ENCODE assay signal across 9 mouse cellular contexts in genomic region chr11:62495276-62495801, GRCm38 (mm10). TPM values are rescaled to one million over a fixed set of nuclear protein-coding genes. Genes with fewer than 3 reads are reported as not detected.
A peak's percentile ranks its signal among the peaks of the same experiment; 100 is the strongest.
DNase-seq lines count a peak whose midpoint lies in the region; ATAC-seq and TF ChIP-seq lines count a peak whose summit lies in the region.
"Had no signal": no experiment of that assay in that cellular context is flagged by ENCODE, and none has a peak within 500 bp of the region (broad histone marks: within the 10 kb centered on the region; RNA-seq: fewer than 3 reads in every experiment).

No protein-coding gene starts in this region.

- no peaks in the 10 kb centered on the region for H3K27me3 ChIP-seq in embryonic facial prominence, embryonic 13.5 days
- H3K27me3 ChIP-seq in limb, embryonic 13.5 days: no peaks in the 10 kb centered on the region
- no peaks in the 10 kb centered on the region for H3K27me3 ChIP-seq in small intestine, adult 2 months (ENCODE audit: control insufficient read depth, insufficient read depth, low read length)
- H3K27me3 ChIP-seq: limb, embryonic 15.5 days had no signal

- H3K4me3 ChIP-seq in embryonic facial prominence, embryonic 13.5 days: no peak overlapping the region
- no peak overlapping the region for H3K4me3 ChIP-seq in limb, embryonic 13.5 days
- H3K4me3 ChIP-seq in small intestine, adult 2 months (ENCODE audit: low read depth, low read length): peak overlapping the region; percentile 13; the same call in 1 of the 2 replicates
- H3K4me3 ChIP-seq: limb, embryonic 15.5 days had no signal

- H3K4me1 ChIP-seq in embryonic facial prominence, embryonic 13.5 days: peaks cover 8% of the 10 kb centered on the region
- peaks cover 9% of the 10 kb centered on the region for H3K4me1 ChIP-seq in limb, embryonic 13.5 days
- H3K4me1 ChIP-seq in small intestine, adult 2 months (ENCODE audit: control insufficient read depth, insufficient read depth, insufficient read length, low read length): peaks cover 33% of the 10 kb centered on the region

- H3K36me3 ChIP-seq in embryonic facial prominence, embryonic 13.5 days: no peaks in the 10 kb centered on the region
- no peaks in the 10 kb centered on the region for H3K36me3 ChIP-seq in limb, embryonic 13.5 days
- H3K36me3 ChIP-seq in small intestine, adult 2 months (ENCODE audit: control insufficient read depth, insufficient read depth, low read length): no peaks in the 10 kb centered on the region
- H3K36me3 ChIP-seq: limb, embryonic 15.5 days had no signal

- H3K4me2 ChIP-seq in embryonic facial prominence, embryonic 13.5 days: no peak overlapping the region
- H3K4me2 ChIP-seq in limb, embryonic 13.5 days (replicated peaks): no peak overlapping the region
- H3K4me2 ChIP-seq: limb, embryonic 15.5 days had no signal

- H3K9me3 ChIP-seq in embryonic facial prominence, embryonic 13.5 days: no peaks in the 10 kb centered on the region
- no peaks in the 10 kb centered on the region for H3K9me3 ChIP-seq in limb, embryonic 13.5 days
- H3K9me3 ChIP-seq: limb, embryonic 15.5 days had no signal

- H3K9ac ChIP-seq in embryonic facial prominence, embryonic 13.5 days: peak overlapping the region; percentile 54
- H3K9ac ChIP-seq in limb, embryonic 13.5 days: no peak overlapping the region
- H3K9ac ChIP-seq: limb, embryonic 15.5 days had no signal

- intact Hi-C loops in heart, postnatal 25 days (cut with DNase I): loop anchor here (2.0 to 5.0 kb wide), 3 partner anchors 39 to 98 kb away; no protein-coding TSS in a partner anchor
- intact Hi-C loops in left cerebral cortex, postnatal 4 days (cut with DNase I): no loop called here

- no peak for ATAC-seq in embryonic facial prominence, embryonic 13.5 days (ENCODE audit: insufficient number of reproducible peaks, insufficient read depth, low FRiP score, low TSS enrichment, low read depth)
- no peak for ATAC-seq in limb, embryonic 13.5 days (ENCODE audit: low FRiP score, low read depth)

- TF ChIP-seq POLR2A in small intestine, adult 2 months (IDR thresholded peaks at IDR 0.05; ENCODE audit: low read depth, low read length): no peak

- TF ChIP-seq CTCF in small intestine, adult 2 months (IDR thresholded peaks at IDR 0.05; ENCODE audit: extremely low read depth, insufficient read length, insufficient replicate concordance, low read depth, low read length): no peak

- 38% methylated on average over 9 of the region's 10 CpGs for WGBS in embryonic facial prominence, embryonic 13.5 days
- WGBS in limb, embryonic 13.5 days: 30% methylated on average over 7 of the region's 10 CpGs
- 6% methylated on average over 10 of the region's 10 CpGs for WGBS in small intestine, adult 2 months

- peak; percentile 13 for DNase-seq in right cerebral cortex, adult 18-20 months
- DNase-seq in right cerebral cortex, postnatal 4 days: no peak
- DNase-seq in heart, postnatal 25 days (ENCODE audit: low spot score): peak; percentile 12
- no peak for DNase-seq in left cerebral cortex, postnatal 4 days
- DNase-seq in cerebellum, postnatal 25 days: no peak

- 0 out of 2 replicates have a peak overlapping the region, but pooled peaks have one; percentile 60 for H3K27ac ChIP-seq in embryonic facial prominence, embryonic 13.5 days
- H3K27ac ChIP-seq in limb, embryonic 13.5 days: peak overlapping the region; percentile 34
- H3K27ac ChIP-seq in small intestine, adult 2 months (ENCODE audit: insufficient read depth, low read depth, low read length): peak overlapping the region; percentile 98
- H3K27ac ChIP-seq: limb, embryonic 15.5 days had no signal

RNA-seq across cellular contexts. Expression of gene Ncor1, which starts 37.0 kb away (rescaled TPM):
- 161 and 181 TPM in 2 replicates for polyA plus RNA-seq in embryonic facial prominence, embryonic 13.5 days (2015; fragmentation: Nextera tagmentation; extraction: Ambion mirVana)
- 100 to 1,000 TPM; 126 TPM for total RNA-seq in heart, postnatal 25 days (2021)
- polyA plus RNA-seq in limb, embryonic 13.5 days (2015; fragmentation: Nextera tagmentation; extraction: Ambion mirVana): 170 and 173 TPM in 2 replicates
- polyA plus RNA-seq in small intestine, adult 2 months (2012; rRNA removed): 49.1 and 130 TPM in 2 replicates
- 100 to 1,000 TPM; 287 to 297 TPM for total RNA-seq in left cerebral cortex, postnatal 4 days (2021)

RNA-seq across cellular contexts. Expression of gene Pigl, which starts 37.1 kb away (rescaled TPM):
- 8.4 and 9.6 TPM in 2 replicates for polyA plus RNA-seq in embryonic facial prominence, embryonic 13.5 days (2015; fragmentation: Nextera tagmentation; extraction: Ambion mirVana)
- total RNA-seq in heart, postnatal 25 days (2021): 1 to 10 TPM; 2.8 to 3.3 TPM
- polyA plus RNA-seq in limb, embryonic 13.5 days (2015; fragmentation: Nextera tagmentation; extraction: Ambion mirVana): 8.9 and 9.6 TPM in 2 replicates
- polyA plus RNA-seq in small intestine, adult 2 months (2012; rRNA removed): 2.4 and 5.8 TPM in 2 replicates
- 1 to 10 TPM; 5.4 to 6.8 TPM for total RNA-seq in left cerebral cortex, postnatal 4 days (2021)

RNA-seq across cellular contexts. Expression of gene Cenpv, which starts 43.7 kb away (rescaled TPM):
- 35.9 and 41.1 TPM in 2 replicates for polyA plus RNA-seq in embryonic facial prominence, embryonic 13.5 days (2015; fragmentation: Nextera tagmentation; extraction: Ambion mirVana)
- 10 to 100 TPM; 22.5 to 26.4 TPM for total RNA-seq in heart, postnatal 25 days (2021)
- polyA plus RNA-seq in limb, embryonic 13.5 days (2015; fragmentation: Nextera tagmentation; extraction: Ambion mirVana): 23.6 and 26.8 TPM in 2 replicates
- 77.4 and 175 TPM in 2 replicates for polyA plus RNA-seq in small intestine, adult 2 months (2012; rRNA removed)
- 10 to 100 TPM; 64.5 to 76.9 TPM for total RNA-seq in left cerebral cortex, postnatal 4 days (2021)

RNA-seq across cellular contexts. Expression of gene Ubb, which starts 55.6 kb away (rescaled TPM):
- 3,261 and 3,547 TPM in 2 replicates for polyA plus RNA-seq in embryonic facial prominence, embryonic 13.5 days (2015; fragmentation: Nextera tagmentation; extraction: Ambion mirVana)
- 100 to 1,000 TPM; 561 to 624 TPM for total RNA-seq in heart, postnatal 25 days (2021)
- 3,843 and 3,876 TPM in 2 replicates for polyA plus RNA-seq in limb, embryonic 13.5 days (2015; fragmentation: Nextera tagmentation; extraction: Ambion mirVana)
- 827 and 2,308 TPM in 2 replicates for polyA plus RNA-seq in small intestine, adult 2 months (2012; rRNA removed)
- 1,000 to 10,000 TPM; 1,560 to 1,622 TPM for total RNA-seq in left cerebral cortex, postnatal 4 days (2021)

Comparison
In these comparisons a context has a peak if more than half of its experiments do, and no peak if none do; other contexts are left out.
1. DNase-seq: peak in right cerebral cortex, adult 18-20 months (single experiment) and heart, postnatal 25 days (single experiment); none in right cerebral cortex, postnatal 4 days (single experiment), left cerebral cortex, postnatal 4 days (single experiment) and cerebellum, postnatal 25 days (0 of 2).
2. H3K27ac ChIP-seq: peak in every context shown above with its lines; median percentile 98 in small intestine, adult 2 months; 60 in embryonic facial prominence, embryonic 13.5 days; 34 in limb, embryonic 13.5 days.